Mouse (Mus musculus) cerebellum, adult 9-10 months (tissue): ENCODE results near the gene Adra1d.

Source experiments
- DNase-seq: peaks from one replicate; pipeline ENCODE4 v3.0.0; 2022

Adra1d gene

GRCm38 (mm10) chr2:131561891-131562585, at the start of gene Adra1d:
Gene Adra1d (minus strand): TSS chr2:131562283.
- DNase-seq = no peak

DNA sequence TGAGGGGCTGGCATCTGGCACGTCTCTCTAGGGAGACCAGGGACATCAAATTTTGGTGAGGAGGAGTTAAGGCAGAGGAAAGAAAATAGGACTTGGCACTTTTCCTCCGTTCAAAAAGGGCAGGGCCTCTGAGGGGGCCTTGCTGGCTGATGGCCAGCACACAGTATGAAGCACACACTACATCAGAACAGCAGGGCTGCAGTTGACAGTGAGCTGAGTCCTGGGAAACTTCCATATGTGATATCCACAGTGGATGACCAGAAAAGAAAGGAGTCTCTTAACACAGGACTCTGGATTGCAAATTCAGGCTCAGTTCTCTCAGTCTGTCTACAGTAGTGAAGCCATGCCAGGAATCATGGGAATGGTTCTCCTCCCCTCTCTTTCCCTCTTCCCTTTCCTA, 39.8 kb upstream of the Adra1d start:
- DNase-seq = no peak

- no peak for DNase-seq
Measured at GRCm38 (mm10) chr2:131594871-131595270, 32.8 kb upstream of the Adra1d start.

DNA sequence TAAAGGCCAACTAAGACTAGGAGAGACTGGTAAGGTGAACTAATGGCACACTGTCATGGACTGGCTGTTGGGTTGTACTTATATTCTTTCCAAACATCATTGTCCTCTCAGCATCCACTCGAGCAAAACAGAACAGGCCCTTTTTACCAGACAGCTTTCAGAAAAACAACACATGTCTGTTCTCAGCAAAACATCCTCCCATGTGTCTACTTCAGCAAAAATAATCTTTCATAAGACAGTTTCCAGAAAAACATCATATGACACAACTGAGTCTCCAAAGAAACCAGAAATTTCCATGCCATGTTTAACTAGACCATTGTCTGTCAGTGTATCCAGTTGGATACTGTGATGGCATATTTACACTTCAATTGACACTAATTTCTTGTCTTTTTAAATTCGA, 25.4 kb upstream of the Adra1d start:
- DNase-seq = no peak

DNA sequence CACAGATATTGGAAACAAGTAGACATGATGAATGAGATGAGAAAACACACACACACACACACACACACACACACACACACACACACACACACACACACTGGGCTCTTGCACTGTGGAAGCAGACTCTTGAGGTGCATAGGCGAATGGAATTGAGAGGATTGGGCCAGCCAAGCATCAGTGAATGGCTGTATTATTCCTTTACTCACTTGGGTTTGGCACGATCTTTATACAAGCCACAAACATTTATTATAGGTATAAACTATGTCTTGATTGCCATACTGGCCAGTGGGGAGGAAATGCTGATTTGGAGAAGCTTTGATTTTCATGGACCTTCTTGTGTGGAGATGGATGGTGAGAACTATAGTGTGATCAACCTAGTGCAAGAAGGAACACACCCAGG, 19.4 kb upstream of the Adra1d start:
- no peak for DNase-seq

DNA sequence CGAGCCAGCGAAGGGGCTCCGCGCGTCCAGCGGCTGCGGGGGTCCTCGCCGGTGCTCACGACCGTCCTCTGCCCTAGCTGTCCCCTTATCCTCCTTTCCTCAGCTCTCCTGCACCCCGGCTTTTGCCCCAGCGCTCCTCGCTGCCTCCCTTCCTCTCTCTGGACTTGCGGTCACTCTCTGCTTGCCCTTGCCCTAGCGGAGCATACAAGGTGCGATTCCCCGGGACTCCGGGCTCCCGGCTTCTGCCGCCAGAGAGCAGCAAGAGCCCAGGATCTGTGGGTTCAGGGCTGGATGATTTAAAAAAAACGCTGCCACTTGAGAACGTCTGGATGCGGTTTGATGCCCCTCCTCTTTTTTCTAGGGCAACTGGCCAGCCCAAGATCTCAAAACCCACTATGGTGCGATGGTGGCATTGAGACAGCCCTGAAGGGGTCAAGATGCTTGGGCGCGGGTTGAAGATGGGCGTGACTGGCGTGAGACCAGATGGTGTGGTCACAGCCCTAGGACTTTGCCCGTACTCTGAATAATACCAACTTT, 571 bp upstream of the Adra1d start:
- no peak for DNase-seq

GRCm38 (mm10) chr2:131561344-131561870, 676 bp downstream of the Adra1d start:
- no peak for DNase-seq

DNA sequence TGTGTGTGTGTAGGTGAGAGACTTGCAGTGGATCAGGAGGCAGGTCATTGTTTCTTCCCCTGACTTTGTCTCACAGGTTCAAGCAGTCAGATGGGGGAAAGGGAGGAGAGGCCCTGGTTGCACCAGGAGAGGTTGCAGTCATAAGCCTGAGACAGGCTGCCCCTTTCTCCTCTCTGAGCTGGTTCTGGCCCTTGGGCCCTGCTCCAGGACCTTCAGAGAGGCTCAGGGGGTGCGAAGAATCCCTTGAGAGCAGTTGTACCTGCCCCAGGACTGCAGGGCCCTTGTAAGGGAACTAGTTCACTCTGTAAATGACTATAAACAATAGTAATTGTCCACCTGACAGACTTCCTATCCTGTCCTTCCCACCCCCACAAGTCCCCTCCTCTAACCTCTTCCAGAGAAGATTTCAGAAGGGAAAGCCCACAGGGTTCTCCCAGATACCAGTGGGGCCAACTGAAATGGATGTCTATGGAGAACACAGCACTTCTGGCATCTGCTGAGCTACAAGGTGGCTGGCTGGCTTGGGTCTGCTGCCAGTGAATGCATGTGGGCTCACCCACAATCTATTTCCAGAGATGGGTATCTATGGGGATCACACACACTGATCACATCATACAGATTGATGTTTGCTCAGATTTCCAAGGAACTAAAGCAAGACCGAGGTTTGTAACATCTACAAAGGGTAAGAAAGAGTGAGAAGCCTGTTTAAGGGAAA, 1.7 kb downstream of the Adra1d start:
- DNase-seq = no peak

GRCm38 (mm10) chr2:131557896-131558295, 4.2 kb downstream of the Adra1d start:
- no peak for DNase-seq

DNA sequence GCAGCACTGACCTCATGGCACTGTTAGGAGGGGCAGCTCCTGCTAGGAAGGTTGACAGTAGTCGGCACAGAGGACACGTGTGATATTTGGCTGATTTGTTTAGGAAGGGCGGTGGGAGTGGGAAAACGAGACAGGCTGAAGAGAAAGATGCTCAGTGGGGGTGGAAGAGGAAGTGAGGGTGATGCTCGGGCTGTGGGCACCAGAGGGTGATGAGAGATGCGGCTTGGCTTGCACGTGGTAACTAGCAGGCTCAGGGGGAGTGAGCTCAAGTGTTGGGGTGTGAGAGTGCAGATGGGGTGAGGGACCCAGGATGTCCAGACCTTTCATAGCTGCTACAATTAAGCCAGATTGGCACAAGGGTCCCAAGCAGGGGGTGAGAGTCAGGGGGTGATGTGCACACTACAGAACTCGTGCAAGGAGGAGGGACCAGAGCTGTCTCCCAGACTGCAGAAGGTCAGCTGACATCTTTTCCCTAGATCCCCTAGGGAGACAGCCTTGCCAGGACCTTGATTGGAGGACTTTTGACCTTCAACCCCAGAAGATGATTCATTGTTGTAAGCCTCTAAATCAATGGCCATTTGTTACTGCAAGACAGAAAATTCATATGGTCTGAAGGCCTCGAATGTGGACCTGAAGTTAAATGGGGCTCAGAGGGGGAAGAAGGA, 9.2 kb downstream of the Adra1d start:
- no peak for DNase-seq

DNA sequence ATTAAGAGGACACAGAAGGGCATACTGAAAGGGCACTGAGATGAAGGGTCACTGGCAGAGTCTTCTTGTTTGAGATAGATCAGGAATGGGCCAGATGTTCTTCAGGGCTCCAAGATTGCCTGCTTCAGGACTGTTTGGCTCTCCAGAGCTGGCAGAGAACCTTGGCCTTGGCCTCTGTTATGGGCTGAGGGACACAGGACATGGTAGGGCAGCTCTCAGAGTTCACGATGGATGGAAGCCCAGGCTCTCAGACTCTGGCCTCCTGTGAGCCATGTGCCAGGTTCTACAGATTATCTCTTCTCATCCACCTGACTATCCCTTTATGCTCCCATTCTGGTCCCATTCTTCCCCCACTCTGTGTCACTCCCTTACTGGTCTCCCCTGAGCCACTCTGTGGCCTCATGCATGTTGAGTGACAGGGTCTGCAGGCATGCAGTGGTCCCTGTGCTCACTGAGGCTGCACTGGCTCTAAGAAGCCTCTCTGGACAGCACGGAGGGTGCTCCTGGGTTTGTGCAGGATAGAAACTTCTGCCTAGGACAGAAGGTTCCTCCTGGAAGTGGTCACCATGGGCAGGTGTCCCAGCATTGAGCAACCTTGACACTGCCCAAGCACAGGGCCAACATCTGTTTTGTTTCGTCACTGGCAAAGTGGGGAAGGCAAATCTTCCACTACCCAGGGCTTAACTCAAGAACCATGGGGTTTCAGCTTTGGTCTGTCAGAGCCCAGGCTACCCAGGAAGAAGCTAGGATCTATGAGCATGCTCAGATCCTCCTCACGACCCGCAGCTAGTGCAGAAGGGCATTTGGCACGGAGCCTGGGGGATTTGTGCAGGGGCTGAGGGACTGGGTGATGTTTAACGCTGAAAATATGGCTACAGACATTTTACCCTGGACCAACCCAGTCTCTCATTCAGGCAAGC, 10.1 kb downstream of the Adra1d start:
- no peak for DNase-seq

DNA sequence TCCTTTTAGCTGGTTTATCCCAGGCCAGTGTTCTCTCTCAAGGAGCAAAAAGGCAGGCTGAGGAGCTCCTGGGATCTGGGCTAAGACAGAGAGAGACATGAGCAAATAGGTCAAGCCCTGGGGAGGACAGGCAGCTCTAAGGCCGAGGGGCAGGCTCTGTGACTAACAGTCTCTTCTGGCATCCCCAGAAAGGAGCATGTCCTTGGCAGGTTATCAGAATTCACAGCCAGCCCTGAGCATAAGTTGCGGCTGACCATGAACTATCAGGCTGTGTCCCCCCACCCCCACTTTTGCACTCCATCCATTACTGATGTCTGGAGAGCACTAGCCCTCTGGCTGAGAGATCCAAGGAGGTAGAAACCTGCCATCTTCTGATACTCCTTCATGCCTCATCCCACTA, 11.2 kb downstream of the Adra1d start:
- DNase-seq = no peak

GRCm38 (mm10) chr2:131550474-131550873, 11.6 kb downstream of the Adra1d start:
- DNase-seq = no peak

DNA sequence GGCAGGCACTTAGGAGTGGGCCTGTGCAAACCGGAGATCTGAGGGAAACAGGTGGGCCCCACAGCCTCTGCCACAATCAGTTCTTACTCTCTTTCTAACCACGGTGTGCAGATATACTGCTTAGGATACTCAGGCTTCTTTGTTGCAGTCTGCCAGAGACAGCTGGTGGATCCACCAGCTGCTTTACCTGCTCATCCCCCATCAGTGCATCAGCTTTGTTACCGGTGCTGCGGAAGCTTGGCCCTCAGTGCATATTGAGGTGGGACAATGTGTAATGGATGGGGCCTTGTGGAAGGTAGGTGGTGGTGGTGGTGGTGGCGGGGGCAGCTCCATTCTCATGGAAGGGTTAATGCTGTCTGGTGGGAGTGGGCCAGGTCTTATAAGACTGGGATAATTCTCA, 13.0 kb downstream of the Adra1d start:
- no peak for DNase-seq

GRCm38 (mm10) chr2:131548330-131548729, 13.8 kb downstream of the Adra1d start:
- DNase-seq = no peak

DNA sequence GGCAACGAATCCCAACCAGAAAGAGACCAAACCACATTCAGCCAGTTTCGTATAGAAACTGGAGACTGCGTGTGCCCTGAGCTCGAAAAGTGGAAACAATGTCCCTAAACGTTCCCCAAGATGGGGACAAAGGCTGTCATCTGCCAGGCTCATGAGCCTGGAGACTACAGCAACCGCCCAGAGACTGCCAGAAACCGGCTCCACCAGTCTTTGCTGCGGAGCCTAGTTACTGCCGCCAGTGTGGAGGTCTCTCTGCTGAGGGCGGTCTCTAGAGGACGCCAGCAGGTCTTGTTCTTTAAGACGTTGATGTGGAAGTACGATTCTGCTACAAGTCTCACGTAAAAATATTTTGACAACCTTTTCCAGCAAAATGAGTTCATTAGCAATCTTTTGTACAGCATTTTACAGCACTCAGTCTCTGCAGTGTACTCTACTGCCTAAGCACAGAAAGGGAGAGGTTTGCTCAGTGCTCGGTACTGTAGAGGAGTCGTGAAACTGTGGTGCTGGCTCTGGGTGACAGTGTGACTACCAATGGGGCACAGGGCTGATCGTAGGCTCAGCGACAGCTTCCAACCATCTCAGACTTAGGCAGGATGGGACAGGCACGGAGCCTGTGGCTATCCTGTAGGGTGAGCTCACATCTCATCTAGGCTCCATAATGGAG, 15.2 kb downstream of the Adra1d start:
- DNase-seq = no peak

DNA sequence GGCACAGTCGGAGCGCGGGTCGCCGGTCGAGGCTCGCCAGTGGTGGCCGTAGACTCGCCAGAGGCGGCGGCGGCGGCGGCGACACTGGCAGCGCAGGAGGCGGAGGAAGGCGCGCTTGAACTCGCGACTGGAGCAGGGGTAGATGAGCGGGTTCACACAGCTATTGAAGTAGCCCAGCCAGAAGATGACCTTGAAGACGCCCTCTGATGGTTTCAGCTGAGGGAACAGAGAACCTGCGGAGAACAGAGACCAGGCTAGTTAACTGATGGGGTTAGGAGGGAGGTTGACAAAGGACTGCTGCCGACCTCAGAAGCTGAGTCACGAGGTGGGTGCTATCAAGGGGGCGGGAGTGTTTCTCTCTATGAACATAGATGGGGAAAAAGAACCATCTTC, 15.8 kb downstream of the Adra1d start:
- no peak for DNase-seq

GRCm38 (mm10) chr2:131545386-131546307, 16.4 kb downstream of the Adra1d start:
- peak; percentile 46 for DNase-seq

DNA sequence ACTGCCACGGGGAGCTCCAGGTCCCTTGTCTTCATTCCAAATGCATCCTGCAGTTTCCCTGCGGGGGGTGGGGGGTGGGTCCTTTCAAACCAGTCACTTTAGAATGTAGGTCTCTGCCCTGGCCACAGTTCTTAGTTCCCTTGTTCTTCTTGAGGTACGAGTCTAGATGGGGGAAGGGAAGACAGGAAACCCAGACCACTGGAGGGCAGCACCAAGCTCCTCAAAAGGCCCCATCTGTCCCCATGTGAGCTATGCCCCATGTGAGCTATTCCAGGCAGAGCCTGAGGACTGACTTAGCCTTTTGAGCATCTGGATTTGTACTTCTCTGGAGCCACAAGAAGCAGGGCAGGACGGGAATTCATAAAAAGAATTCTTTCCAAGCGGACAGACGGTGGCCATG, 19.6 kb downstream of the Adra1d start:
- no peak for DNase-seq

GRCm38 (mm10) chr2:131541686-131542085, 20.4 kb downstream of the Adra1d start:
- DNase-seq = peak; percentile 73

DNA sequence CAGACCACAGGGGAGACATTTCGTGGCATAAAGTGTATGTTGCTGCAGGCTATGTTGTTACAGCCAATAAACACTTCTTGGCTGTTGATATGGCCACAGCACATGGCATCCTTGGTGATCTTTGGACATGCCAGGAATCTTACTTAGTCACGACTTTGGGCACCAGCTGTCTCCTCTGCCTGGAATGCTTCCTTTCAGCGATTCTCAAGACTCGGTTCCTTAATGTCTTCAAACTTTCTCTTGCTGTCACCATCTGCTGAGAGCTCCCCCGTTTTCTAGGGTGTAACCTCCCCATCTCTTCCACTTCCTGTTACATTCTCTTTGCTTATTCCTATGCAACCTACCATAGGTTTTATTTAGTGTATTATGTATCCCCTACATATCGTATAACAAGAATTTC, 22.3 kb downstream of the Adra1d start:
- no peak for DNase-seq
